Mouse (Mus musculus): ENCODE measurements at regions not wholly inside any gene's neighbourhood (a gene's known extent, or its start where the extent isn't known, plus 50 kb on each side); places are given as distances from the start of the nearest gene placed in this dataset.

DNA sequence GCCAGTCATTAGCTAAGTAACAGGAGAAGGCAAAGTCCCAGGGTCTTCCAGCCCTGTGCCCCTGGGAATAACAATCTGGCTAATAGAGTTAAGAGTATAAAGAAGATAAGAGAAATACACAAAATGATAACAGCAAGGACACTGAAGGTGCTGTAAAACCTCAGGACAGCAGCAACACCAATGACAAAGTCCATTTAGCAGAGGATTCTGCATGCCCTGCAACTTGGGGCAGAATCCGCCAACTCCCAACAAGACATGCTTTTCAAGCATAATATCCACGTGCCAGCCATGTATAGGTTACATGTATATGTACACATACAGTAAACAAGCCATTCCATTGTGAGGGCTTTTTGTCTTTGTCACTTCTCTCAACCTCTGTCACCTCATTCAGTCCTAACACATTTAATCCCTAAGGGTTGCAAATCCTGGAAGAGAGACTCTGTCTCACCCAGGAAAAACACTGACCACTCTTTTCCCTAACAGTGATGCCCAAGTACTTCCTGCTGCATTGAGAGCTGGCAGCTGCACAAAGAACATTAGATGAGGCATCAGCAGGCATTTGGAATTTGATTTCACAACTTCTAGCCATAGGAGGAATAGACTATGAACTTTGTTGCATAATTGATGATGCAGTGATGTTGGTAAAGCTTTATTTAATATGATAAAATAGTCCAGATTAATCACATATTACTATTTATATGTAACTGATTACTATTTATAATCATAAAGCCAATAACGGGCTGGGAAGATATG is 105.8 kb upstream of the Slc4a7 start:
- Histone ChIP-seq H3K4me2 (replicated peaks; ENCODE audit: low read depth) (no peak overlapping the region), H3K36me3 (ENCODE audit: control insufficient read depth, insufficient read depth, low read length) (no peaks in the 10 kb centered on the region), H3K4me3 (ENCODE audit: low read depth, low read length) (no peak overlapping the region), H3K27me3 (ENCODE audit: control insufficient read depth, insufficient read depth, low read length) (no peaks in the 10 kb centered on the region), H3K9me3 (ENCODE audit: control insufficient read depth, low read length) (no peaks in the 10 kb centered on the region), H3K9ac (ENCODE audit: low read length) (no peak overlapping the region), H3K4me1 (replicated peaks; ENCODE audit: control insufficient read depth, insufficient read depth) (no peaks in the 10 kb centered on the region), H3K27ac (replicated peaks) (no peak overlapping the region)
- no peak for DNase-seq (ENCODE audit: low spot score)
- TF ChIP-seq CTCF (IDR thresholded peaks at IDR 0.05; ENCODE audit: low read depth) (no peak), EP300 (optimal IDR thresholded peaks at IDR 0.05) (no peak)
- WGBS = 70% methylated on average over 3 of the region's 3 CpGs
- ATAC-seq (ENCODE audit: low FRiP score, low TSS enrichment) = no peak

DNA sequence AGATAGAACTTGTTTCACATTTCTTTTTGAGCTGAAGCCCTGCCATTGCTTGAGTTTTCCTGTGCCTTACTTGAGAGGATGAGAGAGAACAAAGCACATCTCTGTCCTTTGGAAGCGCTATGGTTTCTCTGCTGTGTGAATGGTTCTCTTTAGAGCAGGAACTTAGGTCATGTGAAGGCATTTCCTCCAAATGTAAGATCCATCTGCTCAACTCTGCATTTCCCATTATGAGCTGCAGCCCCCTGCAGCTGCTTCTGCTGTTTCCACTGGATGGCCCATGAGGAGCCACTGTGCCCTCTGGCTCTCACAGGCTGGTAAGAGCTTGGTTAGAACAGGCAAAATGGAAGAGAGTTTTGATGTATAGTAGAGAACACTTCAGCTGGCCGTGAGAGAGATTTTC is 102.5 kb upstream of the Slc4a7 start:
- Histone ChIP-seq H3K9me3 (ENCODE audit: control insufficient read depth, low read length) (no peaks in the 10 kb centered on the region), H3K27me3 (ENCODE audit: control insufficient read depth, insufficient read depth, low read length) (no peaks in the 10 kb centered on the region), H3K4me1 (replicated peaks; ENCODE audit: control insufficient read depth, insufficient read depth) (no peaks in the 10 kb centered on the region), H3K9ac (ENCODE audit: low read length) (no peak overlapping the region), H3K27ac (replicated peaks) (no peak overlapping the region), H3K4me3 (ENCODE audit: low read depth, low read length) (no peak overlapping the region), H3K4me2 (replicated peaks; ENCODE audit: low read depth) (no peak overlapping the region), H3K36me3 (ENCODE audit: control insufficient read depth, insufficient read depth, low read length) (no peaks in the 10 kb centered on the region)
- 75% methylated on average over 2 of the region's 2 CpGs for WGBS
- no peak for DNase-seq (ENCODE audit: low spot score)
- ATAC-seq (ENCODE audit: low FRiP score, low TSS enrichment) = no peak
- TF ChIP-seq EP300 (optimal IDR thresholded peaks at IDR 0.05) = no peak

DNA sequence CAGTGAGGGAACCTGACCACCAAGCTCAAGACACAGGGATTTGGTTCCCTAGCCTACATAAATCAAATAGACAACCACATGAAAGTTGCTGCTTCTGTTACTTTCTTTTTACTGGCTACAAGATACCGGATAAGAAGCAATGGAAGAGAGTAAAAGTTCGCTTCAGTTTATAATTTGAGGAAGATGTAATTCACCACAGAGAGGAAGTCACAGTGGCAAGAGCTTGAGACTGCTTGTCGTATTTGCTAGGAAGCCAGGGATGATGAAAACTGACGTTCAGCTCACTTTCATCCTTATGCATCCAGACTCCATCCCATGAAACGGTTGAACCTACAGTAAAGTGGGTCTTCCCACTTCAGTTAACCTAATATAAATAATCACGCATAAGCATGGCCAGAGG is 102.1 kb upstream of the Slc4a7 start:
- no peak overlapping the region for H3K4me3 ChIP-seq (ENCODE audit: low read depth, low read length)
- WGBS = 59% methylated on average over 6 of the region's 6 CpGs
- H3K4me1 ChIP-seq (replicated peaks; ENCODE audit: control insufficient read depth, insufficient read depth) = no peaks in the 10 kb centered on the region
- no peak for TF ChIP-seq EP300 (optimal IDR thresholded peaks at IDR 0.05)
- no peak for DNase-seq (ENCODE audit: low spot score)
- H3K27ac ChIP-seq (replicated peaks) = no peak overlapping the region
- no peak overlapping the region for H3K9ac ChIP-seq (ENCODE audit: low read length)
- H3K27me3 ChIP-seq (ENCODE audit: control insufficient read depth, insufficient read depth, low read length) = no peaks in the 10 kb centered on the region
- H3K36me3 ChIP-seq (ENCODE audit: control insufficient read depth, insufficient read depth, low read length) = no peaks in the 10 kb centered on the region
- H3K4me2 ChIP-seq (replicated peaks; ENCODE audit: low read depth) = no peak overlapping the region
- ATAC-seq (ENCODE audit: low FRiP score, low TSS enrichment) = no peak
- no peaks in the 10 kb centered on the region for H3K9me3 ChIP-seq (ENCODE audit: control insufficient read depth, low read length)

DNA sequence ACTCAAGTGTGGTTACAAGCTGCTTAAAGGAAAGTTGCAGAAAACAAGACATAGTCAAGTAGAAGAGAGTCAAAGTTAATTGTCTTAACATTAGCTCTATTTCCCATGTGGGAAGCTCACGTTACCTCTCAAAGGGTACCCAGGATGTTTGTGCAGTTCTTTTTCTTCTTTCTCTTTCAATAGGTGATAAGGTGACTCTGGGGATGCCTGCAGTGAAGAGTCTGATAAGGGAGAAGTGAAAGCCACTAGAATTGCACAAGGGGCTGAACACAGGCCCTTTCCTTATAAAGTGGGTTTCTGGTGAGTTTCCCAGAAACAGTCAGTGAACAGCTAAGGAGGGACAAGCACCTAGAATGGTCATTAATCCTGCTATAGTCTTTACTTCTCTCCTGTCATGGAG is 98.6 kb upstream of the Slc4a7 start:
- H3K36me3 ChIP-seq (ENCODE audit: control insufficient read depth, insufficient read depth, low read length) = no peaks in the 10 kb centered on the region
- no peaks in the 10 kb centered on the region for H3K4me1 ChIP-seq (replicated peaks; ENCODE audit: control insufficient read depth, insufficient read depth)
- no peak for DNase-seq (ENCODE audit: low spot score)
- no peak overlapping the region for H3K27ac ChIP-seq (replicated peaks)
- no peak overlapping the region for H3K4me3 ChIP-seq (ENCODE audit: low read depth, low read length)
- no peak for TF ChIP-seq CTCF (IDR thresholded peaks at IDR 0.05; ENCODE audit: low read depth)
- TF ChIP-seq EP300 (optimal IDR thresholded peaks at IDR 0.05) = no peak
- ATAC-seq (ENCODE audit: low FRiP score, low TSS enrichment) = no peak
- H3K9me3 ChIP-seq (ENCODE audit: control insufficient read depth, low read length) = no peaks in the 10 kb centered on the region
- no peak overlapping the region for H3K9ac ChIP-seq (ENCODE audit: low read length)
- no peaks in the 10 kb centered on the region for H3K27me3 ChIP-seq (ENCODE audit: control insufficient read depth, insufficient read depth, low read length)
- H3K4me2 ChIP-seq (replicated peaks; ENCODE audit: low read depth) = no peak overlapping the region
- WGBS = 31% methylated on average over 1 of the region's 1 CpGs

DNA sequence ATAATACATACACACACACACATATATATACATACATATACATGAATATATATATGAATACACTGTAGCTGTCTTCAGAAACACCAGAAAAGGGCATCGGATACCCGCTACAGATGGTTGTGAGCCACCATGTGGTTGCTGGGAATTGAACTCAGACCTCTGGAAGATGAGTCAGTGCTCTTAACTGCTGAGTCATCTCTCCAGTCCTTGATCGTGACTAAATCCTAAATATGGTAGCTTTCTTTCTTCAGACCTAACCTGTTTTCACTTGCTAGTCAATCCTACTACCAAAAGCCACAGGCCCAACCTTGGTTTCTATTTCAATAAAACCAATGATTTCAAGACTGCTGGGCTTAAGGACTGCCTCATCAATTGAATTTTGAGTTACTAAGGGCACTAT is 95.0 kb upstream of the Slc4a7 start:
- no peak for TF ChIP-seq EP300 (optimal IDR thresholded peaks at IDR 0.05)
- Histone ChIP-seq H3K4me3 (ENCODE audit: low read depth, low read length) (no peak overlapping the region), H3K27ac (replicated peaks) (no peak overlapping the region), H3K4me2 (replicated peaks; ENCODE audit: low read depth) (no peak overlapping the region), H3K9me3 (ENCODE audit: control insufficient read depth, low read length) (no peaks in the 10 kb centered on the region), H3K36me3 (ENCODE audit: control insufficient read depth, insufficient read depth, low read length) (no peaks in the 10 kb centered on the region), H3K4me1 (replicated peaks; ENCODE audit: control insufficient read depth, insufficient read depth) (no peaks in the 10 kb centered on the region), H3K27me3 (ENCODE audit: control insufficient read depth, insufficient read depth, low read length) (no peaks in the 10 kb centered on the region), H3K9ac (ENCODE audit: low read length) (no peak overlapping the region)
- ATAC-seq (ENCODE audit: low FRiP score, low TSS enrichment) (no peak), DNase-seq (ENCODE audit: low spot score) (no peak)
- 89% methylated on average over 3 of the region's 3 CpGs for WGBS

DNA sequence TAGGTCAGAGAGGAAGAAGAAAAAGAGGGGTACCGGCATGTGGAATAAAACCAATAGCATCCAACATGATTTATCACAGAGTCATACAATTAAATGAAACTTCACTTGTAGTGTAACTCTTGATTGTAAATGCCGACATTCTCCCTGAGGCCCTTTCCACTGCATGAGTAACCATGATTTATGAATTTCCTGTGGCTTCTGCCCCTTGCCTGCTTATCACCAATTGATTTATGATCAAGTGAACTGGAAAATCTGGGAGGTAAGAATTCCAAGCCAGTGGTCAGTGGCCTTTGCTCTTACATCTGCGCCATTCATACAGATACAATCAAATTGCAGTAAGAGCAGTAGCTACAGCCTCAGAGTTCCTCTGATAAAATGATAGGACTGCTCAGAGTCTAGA is 89.8 kb upstream of the Slc4a7 start:
- no peaks in the 10 kb centered on the region for H3K9me3 ChIP-seq (ENCODE audit: control insufficient read depth, low read length)
- no peaks in the 10 kb centered on the region for H3K4me1 ChIP-seq (replicated peaks; ENCODE audit: control insufficient read depth, insufficient read depth)
- DNase-seq (ENCODE audit: low spot score) (no peak), ATAC-seq (ENCODE audit: low FRiP score, low TSS enrichment) (no peak)
- H3K27ac ChIP-seq (replicated peaks) = no peak overlapping the region
- 57% methylated on average over 3 of the region's 3 CpGs for WGBS
- H3K4me2 ChIP-seq (replicated peaks; ENCODE audit: low read depth) = no peak overlapping the region
- H3K36me3 ChIP-seq (ENCODE audit: control insufficient read depth, insufficient read depth, low read length) = no peaks in the 10 kb centered on the region
- H3K4me3 ChIP-seq (ENCODE audit: low read depth, low read length) = no peak overlapping the region
- no peak for TF ChIP-seq CTCF (IDR thresholded peaks at IDR 0.05; ENCODE audit: low read depth)
- TF ChIP-seq EP300 (optimal IDR thresholded peaks at IDR 0.05) = no peak
- H3K27me3 ChIP-seq (ENCODE audit: control insufficient read depth, insufficient read depth, low read length) = no peaks in the 10 kb centered on the region
- no peak overlapping the region for H3K9ac ChIP-seq (ENCODE audit: low read length)

All from stomach, postnatal 0 days (tissue).